Mouse (Mus musculus): Measurements from ENCODE around the gene Ceacam20.

DNA sequence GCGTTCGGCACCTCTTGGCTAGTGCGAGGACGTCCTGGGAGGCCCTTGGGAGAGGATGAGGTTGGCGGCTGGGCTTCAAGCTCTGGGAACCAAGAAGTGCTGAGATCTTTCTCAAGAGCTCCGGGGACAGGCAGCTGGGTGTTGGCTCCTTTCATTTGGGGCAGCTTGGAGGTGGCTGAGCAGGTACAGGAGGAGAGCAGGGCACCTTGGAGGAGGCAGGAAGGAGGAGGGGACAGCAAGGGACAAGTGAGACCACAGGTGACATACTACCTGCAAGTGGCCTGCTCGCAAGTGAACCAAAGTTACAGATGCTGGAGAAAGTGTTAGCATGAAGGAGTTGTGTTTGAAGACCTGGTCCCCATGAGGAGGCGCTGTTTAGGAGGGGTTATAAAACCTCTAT is 20.5 kb upstream of the Ceacam20 start:
- no peak for TF ChIP-seq CTCF (IDR thresholded peaks at IDR 0.05; ENCODE audit: control insufficient read depth, insufficient read depth, insufficient replicate concordance, low read depth, low read length)
- no peak for TF ChIP-seq POLR2A (IDR thresholded peaks at IDR 0.05; ENCODE audit: control insufficient read depth, low read depth, low read length)

Data from testis, adult 2 months (tissue).